Mouse (Mus musculus) E14TG2a.4 (cell line): ENCODE data around the gene Trak2.

Source experiments
- CTCF ChIP-seq: conservative IDR thresholded peaks from 2 replicates; pipeline ENCODE4 v1.5.1; 2014; ENCODE audit warnings: low read length
- POU5F1 ChIP-seq: IDR thresholded peaks from 2 replicates; pipeline ENCODE4 v1.6.1; 2014; ENCODE audit warnings: low read length, borderline replicate concordance

- TF ChIP-seq CTCF (no peak), POU5F1 (no peak)
Observed at GRCm38 (mm10) chr1:58956229-58956628, 17.0 kb downstream of the Trak2 start.
